In the genomic region with DNA sequence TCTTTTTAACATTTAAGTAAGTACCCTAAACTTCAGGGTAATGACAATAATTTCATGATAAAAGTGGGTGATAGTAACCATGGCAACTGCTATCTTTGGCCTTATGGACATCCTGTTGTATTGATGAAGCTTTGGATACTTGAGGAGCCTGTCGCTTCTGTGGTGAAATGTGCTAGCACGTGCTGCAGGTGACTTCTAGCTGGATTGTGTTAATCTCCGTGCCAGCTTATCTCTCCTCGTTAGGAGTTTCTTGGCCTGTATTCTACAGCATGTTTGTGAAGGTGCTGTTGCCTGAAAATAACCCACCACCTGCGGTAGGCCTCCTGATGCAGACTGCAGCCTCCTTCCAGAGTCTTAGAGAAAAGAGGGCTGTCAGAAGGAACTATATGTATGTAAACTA, we compare ENCODE assay signal across 28 mouse cellular contexts.
DNase-seq lines count a peak whose midpoint lies in the region; ATAC-seq and TF ChIP-seq lines count a peak whose summit lies in the region.
"Had no signal": no experiment of that assay in that cellular context is flagged by ENCODE, and none has a peak within 500 bp of the region (broad histone marks: within the 10 kb centered on the region; RNA-seq: fewer than 3 reads in every experiment).

No protein-coding gene starts in this region.

- 74% methylated on average over 5 of the region's 5 CpGs for WGBS in embryonic facial prominence, embryonic 14.5 days
- 72% methylated on average over 5 of the region's 5 CpGs for WGBS in embryonic facial prominence, embryonic 10.5 days
- 36% methylated on average over 5 of the region's 5 CpGs for WGBS in heart, embryonic 11.5 days (ENCODE audit: insufficient replicate concordance)
- WGBS in liver, embryonic 12.5 days (ENCODE audit: insufficient replicate concordance), result 44% methylated on average over 5 of the region's 5 CpGs
- 49% methylated on average over 5 of the region's 5 CpGs for WGBS in liver, postnatal 0 days (ENCODE audit: insufficient replicate concordance)

- H3K4me2 ChIP-seq in embryonic facial prominence, embryonic 14.5 days (ENCODE audit: low read depth, low read length), result no peak overlapping the region
- no peak overlapping the region for H3K4me2 ChIP-seq in heart, embryonic 11.5 days
- no peak overlapping the region for H3K4me2 ChIP-seq in liver, embryonic 12.5 days
- H3K4me2 ChIP-seq in liver, postnatal 0 days (ENCODE audit: low read depth, low read length), result no peak overlapping the region
- H3K4me2 ChIP-seq: embryonic facial prominence, embryonic 15.5 days; heart, embryonic 12.5 days; hindbrain, embryonic 13.5 days; intestine, embryonic 15.5 days had no signal

- H3K36me3 ChIP-seq in embryonic facial prominence, embryonic 14.5 days (ENCODE audit: control insufficient read depth, insufficient read depth, low read length), result no peaks in the 10 kb centered on the region
- H3K36me3 ChIP-seq in embryonic facial prominence, embryonic 10.5 days (replicated peaks), result 0 out of 2 replicates have a peak, but pooled peaks cover 3% of the 10 kb centered on the region
- H3K36me3 ChIP-seq in heart, embryonic 11.5 days (ENCODE audit: control insufficient read depth, insufficient read depth, low read length), result no peaks in the 10 kb centered on the region
- no peaks in the 10 kb centered on the region for H3K36me3 ChIP-seq in liver, embryonic 12.5 days
- no peaks in the 10 kb centered on the region; the same call in 1 of the 2 replicates for H3K36me3 ChIP-seq in liver, postnatal 0 days (replicated peaks; ENCODE audit: insufficient read depth, low read length)
- H3K36me3 ChIP-seq: embryonic facial prominence, embryonic 15.5 days; G1E; heart, embryonic 12.5 days; hindbrain, embryonic 10.5 days; hindbrain, embryonic 13.5 days; intestine, embryonic 15.5 days had no signal

- no peak for TF ChIP-seq CTCF in liver, postnatal 0 days (IDR thresholded peaks at IDR 0.05; ENCODE audit: low read depth)

- no peak overlapping the region for H3K4me3 ChIP-seq in embryonic facial prominence, embryonic 14.5 days (ENCODE audit: low read depth, low read length)
- H3K4me3 ChIP-seq in embryonic facial prominence, embryonic 10.5 days, result no peak overlapping the region
- no peak overlapping the region for H3K4me3 ChIP-seq in heart, embryonic 11.5 days (ENCODE audit: low read depth, low read length)
- no peak overlapping the region for H3K4me3 ChIP-seq in liver, embryonic 12.5 days
- no peak overlapping the region for H3K4me3 ChIP-seq in liver, postnatal 0 days (ENCODE audit: low read depth, low read length)
- H3K4me3 ChIP-seq: embryonic facial prominence, embryonic 15.5 days; heart, adult 2 months; heart, embryonic 12.5 days; hindbrain, embryonic 10.5 days; hindbrain, embryonic 13.5 days; intestine, embryonic 15.5 days had no signal

- DNase-seq in embryonic facial prominence, embryonic 14.5 days (ENCODE audit: low spot score), result no peak
- DNase-seq in embryonic facial prominence, embryonic 10.5 days (ENCODE audit: low spot score), result no peak
- peak; percentile 76 for DNase-seq in heart, adult 11 months
- DNase-seq in liver, postnatal 0 days, result no peak
- DNase-seq in cerebellum, postnatal 25 days, result no peak
- DNase-seq: adrenal gland, adult 2 months; adrenal gland, postnatal 14 days; B cell, adult 2 months; cerebellum, adult 11 months; cerebellum, adult 2 months; cerebellum, adult 9-11 months; cerebellum, postnatal 36 days; embryo, embryonic 11 days; gastrocnemius, postnatal 25 days; heart, adult 2 months; heart, postnatal 36 days; kidney, adult 18-20 months had no signal

- no peak for ATAC-seq in embryonic facial prominence, embryonic 14.5 days (ENCODE audit: low read depth)
- no peak for ATAC-seq in heart, embryonic 11.5 days (replicated peaks; ENCODE audit: insufficient number of reproducible peaks, low FRiP score, low TSS enrichment)
- no peak for ATAC-seq in liver, embryonic 12.5 days
- no peak for ATAC-seq in liver, postnatal 0 days
- 0 out of 2 replicates have a peak, but pooled peaks have one; percentile 21 for ATAC-seq in megakaryocyte-erythroid progenitor cell, adult 5-6 weeks (replicated peaks; ENCODE audit: low FRiP score, low TSS enrichment, poor library complexity, severe bottlenecking)
- ATAC-seq: hindbrain, embryonic 16.5 days; intestine, embryonic 15.5 days had no signal

- H3K9ac ChIP-seq in embryonic facial prominence, embryonic 14.5 days (ENCODE audit: low read depth, low read length), result no peak overlapping the region
- no peak overlapping the region for H3K9ac ChIP-seq in heart, embryonic 11.5 days (ENCODE audit: low read depth, low read length)
- no peak overlapping the region for H3K9ac ChIP-seq in liver, embryonic 12.5 days
- H3K9ac ChIP-seq in liver, postnatal 0 days (replicated peaks), result no peak overlapping the region
- H3K9ac ChIP-seq: embryonic facial prominence, embryonic 15.5 days; heart, embryonic 12.5 days; hindbrain, embryonic 13.5 days; intestine, embryonic 15.5 days had no signal

- H3K4me1 ChIP-seq in embryonic facial prominence, embryonic 14.5 days (ENCODE audit: control insufficient read depth, insufficient read depth, low read length), result peaks cover 35% of the 10 kb centered on the region
- H3K4me1 ChIP-seq in embryonic facial prominence, embryonic 10.5 days, result peaks cover 35% of the 10 kb centered on the region
- peaks cover 17% of the 10 kb centered on the region for H3K4me1 ChIP-seq in heart, embryonic 11.5 days (ENCODE audit: control insufficient read depth, insufficient read depth, low read length)
- peaks cover 25% of the 10 kb centered on the region for H3K4me1 ChIP-seq in liver, embryonic 12.5 days
- peaks cover 13% of the 10 kb centered on the region for H3K4me1 ChIP-seq in liver, postnatal 0 days (ENCODE audit: insufficient read depth)
- H3K4me1 ChIP-seq: intestine, embryonic 15.5 days had no signal

- H3K9me3 ChIP-seq in embryonic facial prominence, embryonic 14.5 days (ENCODE audit: control insufficient read depth, low read length), result no peaks in the 10 kb centered on the region
- H3K9me3 ChIP-seq in embryonic facial prominence, embryonic 10.5 days, result no peaks in the 10 kb centered on the region
- H3K9me3 ChIP-seq in heart, embryonic 11.5 days (replicated peaks; ENCODE audit: control insufficient read depth, low read length), result no peaks in the 10 kb centered on the region
- no peaks in the 10 kb centered on the region for H3K9me3 ChIP-seq in liver, embryonic 12.5 days (replicated peaks)
- no peaks in the 10 kb centered on the region for H3K9me3 ChIP-seq in liver, postnatal 0 days (ENCODE audit: low read length)
- H3K9me3 ChIP-seq: embryonic facial prominence, embryonic 15.5 days; G1E; heart, embryonic 12.5 days; hindbrain, embryonic 10.5 days; hindbrain, embryonic 13.5 days; intestine, embryonic 15.5 days had no signal

- 0 out of 2 replicates have a peak overlapping the region, but pooled peaks have one; percentile 28 for H3K27ac ChIP-seq in embryonic facial prominence, embryonic 14.5 days (replicated peaks; ENCODE audit: low read depth, low read length)
- H3K27ac ChIP-seq in embryonic facial prominence, embryonic 10.5 days (replicated peaks), result no peak overlapping the region
- H3K27ac ChIP-seq in heart, embryonic 11.5 days (ENCODE audit: low read depth, low read length), result no peak overlapping the region
- 0 out of 2 replicates have a peak overlapping the region, but pooled peaks have one; percentile 20 for H3K27ac ChIP-seq in liver, embryonic 12.5 days
- no peak overlapping the region for H3K27ac ChIP-seq in liver, postnatal 0 days (ENCODE audit: low read depth)
- H3K27ac ChIP-seq: embryonic facial prominence, embryonic 15.5 days; heart, adult 2 months; hindbrain, embryonic 10.5 days; hindbrain, embryonic 13.5 days; intestine, embryonic 15.5 days had no signal

- no peak for TF ChIP-seq EP300 in liver, postnatal 0 days (IDR thresholded peaks at IDR 0.05; ENCODE audit: low read depth)

- H3K27me3 ChIP-seq in embryonic facial prominence, embryonic 14.5 days (replicated peaks; ENCODE audit: control insufficient read depth, insufficient read depth, low read length), result no peaks in the 10 kb centered on the region
- no peaks in the 10 kb centered on the region for H3K27me3 ChIP-seq in embryonic facial prominence, embryonic 10.5 days (replicated peaks; ENCODE audit: low read depth, poor library complexity, severe bottlenecking)
- no peaks in the 10 kb centered on the region for H3K27me3 ChIP-seq in heart, embryonic 11.5 days (ENCODE audit: control insufficient read depth, insufficient read depth, low read length)
- H3K27me3 ChIP-seq in liver, embryonic 12.5 days (replicated peaks), result no peaks in the 10 kb centered on the region
- no peaks in the 10 kb centered on the region for H3K27me3 ChIP-seq in liver, postnatal 0 days (ENCODE audit: insufficient read depth, low read length)
- H3K27me3 ChIP-seq: CH12.LX; embryonic facial prominence, embryonic 15.5 days; heart, embryonic 12.5 days; hindbrain, embryonic 13.5 days; intestine, embryonic 15.5 days had no signal

Comparison
In these comparisons a context has a peak if more than half of its experiments do, and no peak if none do; other contexts are left out.
1. H3K27ac ChIP-seq: peak in embryonic facial prominence, embryonic 14.5 days (single experiment) and liver, embryonic 12.5 days (single experiment); none in embryonic facial prominence, embryonic 10.5 days (single experiment), heart, embryonic 11.5 days (single experiment) and liver, postnatal 0 days (single experiment).